Mouse (Mus musculus) megakaryocyte, embryonic 14.5 days (primary cell): Measurements from ENCODE around the gene Gab3.
"Not testable (repeated sequence)": the region's sequence is repeated elsewhere in the genome, so short reads cannot be mapped to it uniquely, and the experiment has no call there.

Experiments
- FLI1 ChIP-seq: IDR thresholded peaks from 2 replicates; pipeline ENCODE4 v1.6.1; 2012; ENCODE audit warnings: low read length, inconsistent platforms, mixed read lengths
- GATA1 ChIP-seq: IDR thresholded peaks from 3 replicates; pipeline ENCODE4 v1.6.1; 2012; ENCODE audit warnings: mixed read lengths, low read length, inconsistent platforms, borderline replicate concordance

- TF ChIP-seq GATA1, FLI1: not testable (repeated sequence)
Observed at GRCm38 (mm10) chrX:74962899-74963298, 122.4 kb downstream of the Gab3 start.
